Mouse (Mus musculus): Measurements from ENCODE around the gene Cnrip1. TPM values are rescaled to one million over a fixed set of nuclear protein-coding genes. Genes with fewer than 3 reads are reported as not detected.
A peak's percentile ranks its signal among the peaks of the same experiment; 100 is the strongest.
"Not testable (repeated sequence)": the region's sequence is repeated elsewhere in the genome, so short reads cannot be mapped to it uniquely, and the experiment has no call there.

The Cnrip1 gene
- polyA plus RNA-seq (2012; rRNA removed): 6.5 and 7.3 TPM in 2 replicates

GRCm38 (mm10) chr11:17051545-17052475, at the start of gene Cnrip1, which contains the start of gene Plek:
Gene Cnrip1 (plus strand): TSS chr11:17051586.
Gene Plek (minus strand): TSS chr11:17052381.
- no peaks in the 10 kb centered on the region for H3K36me3 ChIP-seq (ENCODE audit: control insufficient read depth, insufficient read depth, low read length)
- H3K27ac ChIP-seq (ENCODE audit: insufficient read depth, low read depth, low read length): peak within 1 kb of the TSS; percentile 37
- H3K27me3 ChIP-seq (replicated peaks; ENCODE audit: control insufficient read depth, insufficient read depth, low read length): no peaks in the 10 kb centered on the region; the same call in 1 of the 2 replicates
- peak; percentile 55 for DNase-seq
- 2% methylated on average over 38 of the region's 38 CpGs for WGBS
- peak within 1 kb of the TSS; percentile 49 for H3K4me3 ChIP-seq (ENCODE audit: insufficient read depth, low read depth, low read length)
- no peaks in the 10 kb centered on the region for H3K4me1 ChIP-seq (ENCODE audit: control insufficient read depth, insufficient read depth, low read length)
- TF ChIP-seq POLR2A (IDR thresholded peaks at IDR 0.05; ENCODE audit: low read depth, low read length) (no peak), CTCF (conservative IDR thresholded peaks at IDR 0.05; ENCODE audit: insufficient read depth, insufficient read length, low read depth, low read length) (no peak)

GRCm38 (mm10) chr11:17002739-17003373, 48.5 kb upstream of the Cnrip1 start:
- no peak for DNase-seq
- no peak overlapping the region for H3K27ac ChIP-seq (ENCODE audit: insufficient read depth, low read depth, low read length)
- 84% methylated on average over 7 of the region's 7 CpGs for WGBS
- no peaks in the 10 kb centered on the region for H3K27me3 ChIP-seq (replicated peaks; ENCODE audit: control insufficient read depth, insufficient read depth, low read length)
- no peak overlapping the region for H3K4me3 ChIP-seq (ENCODE audit: insufficient read depth, low read depth, low read length)
- TF ChIP-seq POLR2A (IDR thresholded peaks at IDR 0.05; ENCODE audit: low read depth, low read length) (no peak), CTCF (conservative IDR thresholded peaks at IDR 0.05; ENCODE audit: insufficient read depth, insufficient read length, low read depth, low read length) (no peak)
- H3K4me1 ChIP-seq (ENCODE audit: control insufficient read depth, insufficient read depth, low read length): no peaks in the 10 kb centered on the region
- no peaks in the 10 kb centered on the region for H3K36me3 ChIP-seq (ENCODE audit: control insufficient read depth, insufficient read depth, low read length)

- no peak overlapping the region for H3K27ac ChIP-seq (ENCODE audit: insufficient read depth, low read depth, low read length)
- no peaks in the 10 kb centered on the region for H3K27me3 ChIP-seq (replicated peaks; ENCODE audit: control insufficient read depth, insufficient read depth, low read length)
- 69% methylated on average over 3 of the region's 3 CpGs for WGBS
- H3K4me1 ChIP-seq (ENCODE audit: control insufficient read depth, insufficient read depth, low read length): no peaks in the 10 kb centered on the region
- TF ChIP-seq POLR2A (IDR thresholded peaks at IDR 0.05; ENCODE audit: low read depth, low read length): no peak
- no peak for TF ChIP-seq CTCF (conservative IDR thresholded peaks at IDR 0.05; ENCODE audit: insufficient read depth, insufficient read length, low read depth, low read length)
- no peaks in the 10 kb centered on the region for H3K36me3 ChIP-seq (ENCODE audit: control insufficient read depth, insufficient read depth, low read length)
- DNase-seq: no peak
- no peak overlapping the region for H3K4me3 ChIP-seq (ENCODE audit: insufficient read depth, low read depth, low read length)
These were observed 47.6 kb upstream of the Cnrip1 start for GRCm38 (mm10) chr11:17003757-17004156.

- Histone ChIP-seq H3K36me3 (ENCODE audit: control insufficient read depth, insufficient read depth, low read length) (no peaks in the 10 kb centered on the region), H3K4me3 (ENCODE audit: insufficient read depth, low read depth, low read length) (no peak overlapping the region), H3K27ac (ENCODE audit: insufficient read depth, low read depth, low read length) (no peak overlapping the region), H3K4me1 (ENCODE audit: control insufficient read depth, insufficient read depth, low read length) (no peaks in the 10 kb centered on the region), H3K27me3 (replicated peaks; ENCODE audit: control insufficient read depth, insufficient read depth, low read length) (no peaks in the 10 kb centered on the region)
- TF ChIP-seq CTCF (conservative IDR thresholded peaks at IDR 0.05; ENCODE audit: insufficient read depth, insufficient read length, low read depth, low read length): no peak
- TF ChIP-seq POLR2A (IDR thresholded peaks at IDR 0.05; ENCODE audit: low read depth, low read length): no peak
- 71% methylated on average over 4 of the region's 4 CpGs for WGBS
- peak; percentile 20 for DNase-seq
These were observed 46.2 kb upstream of the Cnrip1 start for GRCm38 (mm10) chr11:17004899-17005846.

- 80% methylated on average over 3 of the region's 3 CpGs for WGBS
These were observed 44.9 kb upstream of the Cnrip1 start for GRCm38 (mm10) chr11:17006526-17006925.

GRCm38 (mm10) chr11:17007517-17008173, 43.7 kb upstream of the Cnrip1 start:
- Histone ChIP-seq H3K4me1 (ENCODE audit: control insufficient read depth, insufficient read depth, low read length) (no peaks in the 10 kb centered on the region), H3K4me3 (ENCODE audit: insufficient read depth, low read depth, low read length) (no peak overlapping the region), H3K27me3 (replicated peaks; ENCODE audit: control insufficient read depth, insufficient read depth, low read length) (no peaks in the 10 kb centered on the region), H3K36me3 (ENCODE audit: control insufficient read depth, insufficient read depth, low read length) (no peaks in the 10 kb centered on the region), H3K27ac (ENCODE audit: insufficient read depth, low read depth, low read length) (no peak overlapping the region)
- no peak for DNase-seq
- WGBS: 87% methylated on average over 5 of the region's 5 CpGs
- no peak for TF ChIP-seq CTCF (conservative IDR thresholded peaks at IDR 0.05; ENCODE audit: insufficient read depth, insufficient read length, low read depth, low read length)

More at GRCm38 (mm10) chr11:17006526-17006925, 44.9 kb upstream of the Cnrip1 start:
- H3K4me1 ChIP-seq (ENCODE audit: control insufficient read depth, insufficient read depth, low read length); H3K27me3 ChIP-seq (replicated peaks; ENCODE audit: control insufficient read depth, insufficient read depth, low read length); H3K27ac ChIP-seq (ENCODE audit: insufficient read depth, low read depth, low read length); H3K4me3 ChIP-seq (ENCODE audit: insufficient read depth, low read depth, low read length); H3K36me3 ChIP-seq (ENCODE audit: control insufficient read depth, insufficient read depth, low read length); DNase-seq: not testable (repeated sequence)

All from kidney, adult 2 months (tissue).